Comparison of ENCODE assay signal across 8 mouse cellular contexts in genomic region chr7:44442407-44442821, GRCm38 (mm10). TPM values are rescaled to one million over a fixed set of nuclear protein-coding genes. Genes with fewer than 3 reads are reported as not detected.
DNase-seq lines count a peak whose midpoint lies in the region; ATAC-seq and TF ChIP-seq lines count a peak whose summit lies in the region.

No protein-coding gene starts in this region.

- no peak for TF ChIP-seq CTCF in cerebellum, adult 2 months (IDR thresholded peaks at IDR 0.05; ENCODE audit: borderline replicate concordance, insufficient read depth, low read depth, low read length)

- TF ChIP-seq POLR2A in cerebellum, adult 2 months (IDR thresholded peaks at IDR 0.05; ENCODE audit: borderline replicate concordance, insufficient read depth, low read length), result 0 out of 2 replicates have a peak, but pooled peaks have one; percentile 19

- peaks cover 32% of the 10 kb centered on the region for H3K4me1 ChIP-seq in kidney, embryonic 15.5 days
- H3K4me1 ChIP-seq in cerebellum, adult 2 months (ENCODE audit: control insufficient read depth, insufficient read depth, low read length), result peaks cover 55% of the 10 kb centered on the region
- H3K4me1 ChIP-seq in forebrain, embryonic 14.5 days (ENCODE audit: control insufficient read depth, insufficient read depth, low read length), result peaks cover 34% of the 10 kb centered on the region
- peaks cover 80% of the 10 kb centered on the region for H3K4me1 ChIP-seq in midbrain, embryonic 13.5 days (replicated peaks)

- H3K4me2 ChIP-seq in kidney, embryonic 15.5 days, result peak overlapping the region; percentile 53
- H3K4me2 ChIP-seq in forebrain, embryonic 14.5 days (ENCODE audit: low read length), result peak overlapping the region; percentile 93
- H3K4me2 ChIP-seq in midbrain, embryonic 13.5 days (replicated peaks), result peak overlapping the region; percentile 87

- 3% methylated on average over 14 of the region's 14 CpGs for WGBS in kidney, embryonic 15.5 days
- WGBS in cerebellum, adult 2 months, result under 1% methylated on average over 14 of the region's 14 CpGs
- WGBS in forebrain, embryonic 14.5 days, result 0% methylated on average over 14 of the region's 14 CpGs
- whole genome bisulfite sequencing in midbrain, embryonic 13.5 days, result 0% methylated on average over 12 of the region's 14 CpGs

- H3K4me3 ChIP-seq in kidney, embryonic 15.5 days (replicated peaks), result peak overlapping the region; percentile 32
- H3K4me3 ChIP-seq in cerebellum, adult 2 months (replicated peaks; ENCODE audit: insufficient read depth, low read depth, low read length), result peak overlapping the region; percentile 84
- H3K4me3 ChIP-seq in forebrain, embryonic 14.5 days (ENCODE audit: low read depth, low read length), result peak overlapping the region; percentile 75
- H3K4me3 ChIP-seq in midbrain, embryonic 13.5 days (replicated peaks), result peak overlapping the region; percentile 88

- no peak overlapping the region for H3K27ac ChIP-seq in kidney, embryonic 15.5 days
- peak overlapping the region; percentile 95 for H3K27ac ChIP-seq in cerebellum, adult 2 months (ENCODE audit: insufficient read depth, low read length)
- peak overlapping the region; percentile 97 for H3K27ac ChIP-seq in forebrain, embryonic 14.5 days (ENCODE audit: low read depth, low read length)
- peak overlapping the region; percentile 99 for H3K27ac ChIP-seq in midbrain, embryonic 13.5 days

- ATAC-seq in kidney, embryonic 15.5 days (replicated peaks; ENCODE audit: low FRiP score), result peak; percentile 31; the same call in 1 of the 2 replicates
- ATAC-seq in forebrain, embryonic 14.5 days, result peak; percentile 50
- ATAC-seq in midbrain, embryonic 13.5 days, result peak; percentile 53
- no peak for ATAC-seq in erythroblast, adult 5-6 weeks (replicated peaks; ENCODE audit: low FRiP score, poor library complexity, severe bottlenecking)

- no peaks in the 10 kb centered on the region for H3K36me3 ChIP-seq in kidney, embryonic 15.5 days
- peaks cover 30% of the 10 kb centered on the region for H3K36me3 ChIP-seq in forebrain, embryonic 14.5 days (ENCODE audit: control insufficient read depth, insufficient read depth, low read length)
- H3K36me3 ChIP-seq in midbrain, embryonic 13.5 days, result peaks cover 31% of the 10 kb centered on the region

- no peaks in the 10 kb centered on the region for H3K9me3 ChIP-seq in kidney, embryonic 15.5 days (replicated peaks)
- H3K9me3 ChIP-seq in forebrain, embryonic 14.5 days (replicated peaks; ENCODE audit: control insufficient read depth, low read length), result no peaks in the 10 kb centered on the region
- H3K9me3 ChIP-seq in midbrain, embryonic 13.5 days, result no peaks in the 10 kb centered on the region

- peak overlapping the region; percentile 31; the same call in 1 of the 2 replicates for H3K9ac ChIP-seq in kidney, embryonic 15.5 days
- H3K9ac ChIP-seq in forebrain, embryonic 14.5 days (ENCODE audit: low read length), result peak overlapping the region; percentile 98
- H3K9ac ChIP-seq in midbrain, embryonic 13.5 days (replicated peaks), result peak overlapping the region; percentile 100

- no peak for DNase-seq in kidney, postnatal 14 days
- peak; percentile 62 to 75 for DNase-seq in cerebellum, adult 2 months
- peak; percentile 73 for DNase-seq in forebrain, embryonic 14.5 days (ENCODE audit: low spot score)
- DNase-seq in thymus, postnatal 14 days, result no peak
- no peak for DNase-seq in layer of hippocampus, adult 18-20 months (ENCODE audit: low spot score in 2 of 2)

- peaks cover 90% of the 10 kb centered on the region for H3K27me3 ChIP-seq in kidney, embryonic 15.5 days
- H3K27me3 ChIP-seq in cerebellum, adult 2 months (ENCODE audit: control insufficient read depth, insufficient read depth, low read length), result no peaks in the 10 kb centered on the region
- no peaks in the 10 kb centered on the region for H3K27me3 ChIP-seq in forebrain, embryonic 14.5 days (replicated peaks; ENCODE audit: control insufficient read depth, insufficient read depth, low read length)
- H3K27me3 ChIP-seq in midbrain, embryonic 13.5 days, result no peaks in the 10 kb centered on the region

RNA-seq across cellular contexts. Expression of gene Lrrc4b, which starts 13.6 kb away (rescaled TPM):
- polyA plus RNA-seq in kidney, embryonic 15.5 days (2015; fragmentation: Nextera tagmentation; extraction: Ambion mirVana), result 0.36 and 0.44 TPM in 2 replicates
- 190 and 214 TPM in 2 replicates for polyA plus RNA-seq in cerebellum, adult 2 months (2012; rRNA removed)
- polyA plus RNA-seq in forebrain, embryonic 14.5 days (2014; fragmentation: Nextera tagmentation; extraction: Ambion mirVana), result 20.8 and 22.1 TPM in 2 replicates
- polyA plus RNA-seq in midbrain, embryonic 13.5 days (2015; fragmentation: Nextera tagmentation; extraction: Ambion mirVana), result 15.7 and 16.4 TPM in 2 replicates
- total RNA-seq in erythroblast, adult 5-6 weeks (2015; ENCODE audit: low replicate concordance), result not detected in 2 replicates
- total RNA-seq in erythroblast, adult 5-6 weeks (2017; ENCODE audit: low replicate concordance), result not detected in 2 replicates
- total RNA-seq in layer of hippocampus, adult 18-20 months (2021), result 100 to 1,000 TPM; 336 to 349 TPM

RNA-seq across cellular contexts. Expression of gene Aspdh, which starts 22.8 kb away (rescaled TPM):
- 3.2 and 3.9 TPM in 2 replicates for polyA plus RNA-seq in kidney, embryonic 15.5 days (2015; fragmentation: Nextera tagmentation; extraction: Ambion mirVana)
- 9.3 and 10.2 TPM in 2 replicates for polyA plus RNA-seq in cerebellum, adult 2 months (2012; rRNA removed)
- polyA plus RNA-seq in forebrain, embryonic 14.5 days (2014; fragmentation: Nextera tagmentation; extraction: Ambion mirVana), result 5.3 TPM in 2 replicates
- 8.6 and 10.8 TPM in 2 replicates for polyA plus RNA-seq in midbrain, embryonic 13.5 days (2015; fragmentation: Nextera tagmentation; extraction: Ambion mirVana)
- not detected in 2 replicates for total RNA-seq in erythroblast, adult 5-6 weeks (2015; ENCODE audit: low replicate concordance)
- not detected in 2 replicates for total RNA-seq in erythroblast, adult 5-6 weeks (2017; ENCODE audit: low replicate concordance)
- 10 to 100 TPM; 13.0 TPM for total RNA-seq in layer of hippocampus, adult 18-20 months (2021)

RNA-seq across cellular contexts. Expression of gene Josd2, which starts 25.4 kb away (rescaled TPM):
- polyA plus RNA-seq in kidney, embryonic 15.5 days (2015; fragmentation: Nextera tagmentation; extraction: Ambion mirVana), result 72.5 and 78.9 TPM in 2 replicates
- 273 and 294 TPM in 2 replicates for polyA plus RNA-seq in cerebellum, adult 2 months (2012; rRNA removed)
- 49.3 and 50.5 TPM in 2 replicates for polyA plus RNA-seq in forebrain, embryonic 14.5 days (2014; fragmentation: Nextera tagmentation; extraction: Ambion mirVana)
- 41.6 and 44.8 TPM in 2 replicates for polyA plus RNA-seq in midbrain, embryonic 13.5 days (2015; fragmentation: Nextera tagmentation; extraction: Ambion mirVana)
- 6.7 and 43.7 TPM in 2 replicates for total RNA-seq in erythroblast, adult 5-6 weeks (2015; ENCODE audit: low replicate concordance)
- total RNA-seq in erythroblast, adult 5-6 weeks (2017; ENCODE audit: low replicate concordance), result 33.7 and 59.7 TPM in 2 replicates
- total RNA-seq in layer of hippocampus, adult 18-20 months (2021), result 100 to 1,000 TPM in 1 of 2 experiments, 10 to 100 TPM in 1; 86.1 to 100 TPM

RNA-seq across cellular contexts. Expression of gene Emc10, which starts 53.9 kb away (rescaled TPM):
- 113 and 120 TPM in 2 replicates for polyA plus RNA-seq in kidney, embryonic 15.5 days (2015; fragmentation: Nextera tagmentation; extraction: Ambion mirVana)
- 302 and 309 TPM in 2 replicates for polyA plus RNA-seq in cerebellum, adult 2 months (2012; rRNA removed)
- polyA plus RNA-seq in forebrain, embryonic 14.5 days (2014; fragmentation: Nextera tagmentation; extraction: Ambion mirVana), result 147 and 154 TPM in 2 replicates
- 118 and 129 TPM in 2 replicates for polyA plus RNA-seq in midbrain, embryonic 13.5 days (2015; fragmentation: Nextera tagmentation; extraction: Ambion mirVana)
- total RNA-seq in erythroblast, adult 5-6 weeks (2015; ENCODE audit: low replicate concordance), result 17.9 and 19.2 TPM in 2 replicates
- 12.4 and 13.4 TPM in 2 replicates for total RNA-seq in erythroblast, adult 5-6 weeks (2017; ENCODE audit: low replicate concordance)
- 100 to 1,000 TPM; 235 to 245 TPM for total RNA-seq in layer of hippocampus, adult 18-20 months (2021)

RNA-seq across cellular contexts. Expression of gene Fam71e1, which starts 54.0 kb away (rescaled TPM):
- polyA plus RNA-seq in kidney, embryonic 15.5 days (2015; fragmentation: Nextera tagmentation; extraction: Ambion mirVana), result 14.3 and 16.5 TPM in 2 replicates
- polyA plus RNA-seq in cerebellum, adult 2 months (2012; rRNA removed), result 32.6 and 34.0 TPM in 2 replicates
- 13.0 and 24.0 TPM in 2 replicates for polyA plus RNA-seq in forebrain, embryonic 14.5 days (2014; fragmentation: Nextera tagmentation; extraction: Ambion mirVana)
- 43.0 and 46.1 TPM in 2 replicates for polyA plus RNA-seq in midbrain, embryonic 13.5 days (2015; fragmentation: Nextera tagmentation; extraction: Ambion mirVana)
- total RNA-seq in erythroblast, adult 5-6 weeks (2015; ENCODE audit: low replicate concordance), result not detected in 2 replicates
- total RNA-seq in erythroblast, adult 5-6 weeks (2017; ENCODE audit: low replicate concordance), result not detected in 2 replicates
- 10 to 100 TPM; 16.2 to 17.6 TPM for total RNA-seq in layer of hippocampus, adult 18-20 months (2021)

Comparison
In these comparisons a context has a peak if more than half of its experiments do, and no peak if none do; other contexts are left out.
1. H3K4me3 ChIP-seq: peak in every context shown above with its lines; median percentile 88 in midbrain, embryonic 13.5 days; 84 in cerebellum, adult 2 months; 75 in forebrain, embryonic 14.5 days; 32 in kidney, embryonic 15.5 days.
2. H3K9ac ChIP-seq: peak in every context shown above with its lines; median percentile 100 in midbrain, embryonic 13.5 days; 98 in forebrain, embryonic 14.5 days; 31 in kidney, embryonic 15.5 days.
3. DNase-seq: peak in cerebellum, adult 2 months (2 of 2) and forebrain, embryonic 14.5 days (single experiment); none in kidney, postnatal 14 days (single experiment), thymus, postnatal 14 days (single experiment) and layer of hippocampus, adult 18-20 months (0 of 2).
4. RNA of gene Lrrc4b, which starts 13.6 kb away (polyA plus RNA-seq): 190 to 214 TPM in cerebellum, adult 2 months, 20.8 to 22.1 TPM in forebrain, embryonic 14.5 days and 15.7 to 16.4 TPM in midbrain, embryonic 13.5 days; 0.36 to 0.44 TPM in kidney, embryonic 15.5 days; every median in the first group is over 10 times any median in the second.
5. Peak in every context shown above with its lines, with median percentiles within 50 percentile points of each other: H3K4me2 ChIP-seq.